Mouse (Mus musculus): ENCODE results near the gene Dand5.

DNA sequence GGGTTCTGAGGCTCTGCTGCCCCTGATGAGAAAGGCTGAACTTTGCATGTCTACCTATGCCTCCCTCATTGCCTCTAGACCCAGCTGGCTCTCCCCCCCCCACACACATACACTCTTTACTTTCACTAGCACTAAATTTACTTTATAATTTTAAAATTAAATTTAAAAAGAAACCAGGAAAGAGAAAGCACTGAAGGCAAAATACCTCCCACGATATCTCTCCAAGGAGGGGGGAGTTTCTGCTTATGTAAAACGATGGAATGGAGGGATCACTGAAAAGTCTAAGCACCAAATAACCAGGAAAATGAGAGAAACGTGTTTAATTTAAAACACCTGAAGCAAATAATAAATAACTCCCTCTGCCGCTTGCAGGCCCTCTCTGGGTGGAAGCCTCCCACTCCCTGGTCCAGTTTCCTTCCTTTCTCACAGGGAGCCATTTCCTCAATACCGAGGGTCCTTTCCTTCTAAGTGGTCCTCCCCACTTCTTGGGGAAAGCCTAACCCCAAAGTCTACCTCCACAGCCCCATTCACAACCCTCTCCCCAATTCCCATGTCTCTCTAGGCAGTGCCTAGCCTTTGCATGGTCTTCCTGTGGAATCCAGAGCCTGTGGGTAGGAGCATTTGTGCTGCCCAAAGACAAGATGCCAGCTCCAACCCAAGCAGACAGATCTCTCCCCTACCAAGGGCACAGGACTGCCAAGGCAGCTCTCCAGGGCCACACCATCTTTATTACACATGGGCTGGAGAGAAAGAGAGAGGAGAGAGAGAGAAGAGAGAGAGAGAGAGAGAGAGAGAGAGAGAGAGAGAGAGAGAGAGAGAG, 40.7 kb downstream of the Dand5 start:
- TF ChIP-seq POLR2A (IDR thresholded peaks at IDR 0.05; ENCODE audit: insufficient read length, low read depth) (no peak), TCF12 (IDR thresholded peaks at IDR 0.05; ENCODE audit: insufficient read depth, poor library complexity, severe bottlenecking) (no peak), MYOD1 (IDR thresholded peaks at IDR 0.05; ENCODE audit: control insufficient read depth in 1 of 3, insufficient read length in 2 of 3, low read depth in 2 of 3) (no peak), POLR2AphosphoS2 (IDR thresholded peaks at IDR 0.05; ENCODE audit: insufficient read length, low read depth) (no peak)
